Mouse (Mus musculus): ENCODE results near the gene Snapc2. TPM values are rescaled to one million over a fixed set of nuclear protein-coding genes. Genes with fewer than 3 reads are reported as not detected.

Snapc2 gene
- total and polyA plus RNA-seq, 3 experiments = 22.4 to 30.8 (median 30.0) TPM

DNA sequence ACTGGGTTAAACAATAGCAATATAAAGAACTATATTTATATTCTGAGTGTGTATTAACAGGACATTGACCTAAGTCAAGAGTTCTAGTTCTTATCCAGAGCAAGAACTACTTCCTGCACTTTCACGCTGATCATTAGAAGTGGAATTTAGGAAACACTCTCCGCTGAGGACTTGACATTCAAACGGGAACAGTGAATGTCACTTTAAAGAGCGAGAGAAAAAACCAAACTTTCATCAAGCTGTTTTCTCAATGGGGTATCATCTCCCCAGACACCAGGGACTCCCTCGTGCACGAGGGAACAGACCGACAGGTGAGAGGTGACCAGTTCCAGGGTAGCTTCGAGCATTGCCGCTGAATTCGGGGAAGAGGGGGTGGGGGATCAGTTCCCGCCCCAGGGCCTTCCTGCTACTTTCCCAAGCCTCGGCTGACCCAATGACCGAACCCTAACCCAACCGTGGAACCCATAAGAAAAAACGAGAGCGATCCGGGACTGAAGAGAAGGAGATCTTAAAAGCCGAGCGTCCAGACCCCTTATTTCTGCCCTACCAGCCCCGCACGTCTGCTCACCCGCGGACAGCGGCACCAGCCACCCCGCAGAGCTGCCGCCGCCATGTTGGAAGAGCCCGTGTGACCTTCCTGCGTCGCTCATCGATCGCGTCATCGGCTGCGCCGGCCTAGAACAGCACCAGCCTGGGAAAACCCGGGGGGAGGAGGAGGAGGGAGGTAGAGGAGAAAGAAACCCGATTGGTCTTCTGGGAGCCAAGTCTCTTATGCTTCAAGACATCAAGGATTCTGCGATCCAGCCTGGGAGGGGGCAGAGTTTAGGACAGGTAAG lies 22.6 kb downstream of the Snapc2 start, which contains the start of gene Timm44:
TSS of gene Timm44 (minus strand) at position 639 of the 836 bp plus-strand sequence.
- Histone ChIP-seq H3K27ac (ENCODE audit: insufficient read depth, low read depth) (peak within 1 kb of the TSS; percentile 21), H3K36me3 (replicated peaks in 1 of 2; ENCODE audit: control insufficient read depth in 1 of 2, insufficient read depth in 1 of 2, low read length in 1 of 2) (peaks cover 22 to 35% of the 10 kb centered on the region in 2 experiments), H3K4me1 (ENCODE audit: control insufficient read depth in 1 of 2, insufficient read depth in 2 of 2) (peaks cover 4 to 24% of the 10 kb centered on the region in 2 experiments; a peak in 3 of 4 replicates), H3K9ac (ENCODE audit: insufficient read depth, low read depth) (peak within 1 kb of the TSS; percentile 85), H3K79me2 (replicated peaks; ENCODE audit: control insufficient read depth, extremely low read depth, insufficient read depth, poor library complexity, severe bottlenecking) (peaks cover 25% of the 10 kb centered on the region), H3K4me2 (ENCODE audit: insufficient read depth, low read depth, poor library complexity, severe bottlenecking) (peak within 1 kb of the TSS; percentile 99), H3K4me3 (replicated peaks in 1 of 3; ENCODE audit: low read depth in 2 of 3, low read length in 2 of 3, poor library complexity in 1 of 3) (peak within 1 kb of the TSS; percentile 89 to 99 (median 93)), H3K27me3 (replicated peaks) (no peaks in the 10 kb centered on the region), H3K9me3 (replicated peaks; ENCODE audit: low read length) (no peaks in the 10 kb centered on the region)
- TF ChIP-seq SMC3 (IDR thresholded peaks at IDR 0.05; ENCODE audit: low read depth, low read length) (no peak), ETS1 (conservative IDR thresholded peaks at IDR 0.05; ENCODE audit: low read depth, low read length) (peak; percentile 36; the same call in 1 of the 2 replicates), ZKSCAN1 (IDR thresholded peaks at IDR 0.05; ENCODE audit: borderline replicate concordance, low read depth, low read length) (no peak), CTCF (conservative IDR thresholded peaks at IDR 0.05 in 1 of 2, IDR thresholded peaks at IDR 0.05 in 1 of 2; ENCODE audit: low read depth in 2 of 2, low read length in 2 of 2) (no peak), UBTF (IDR thresholded peaks at IDR 0.05; ENCODE audit: low read depth, low read length) (0 out of 2 replicates have a peak, but pooled peaks have one; percentile 54), JUN (IDR thresholded peaks at IDR 0.05; ENCODE audit: insufficient read depth, low read depth, low read length) (no peak), IRF4 (IDR thresholded peaks at IDR 0.05; ENCODE audit: low read depth, low read length) (peak; percentile 63), MYC (IDR thresholded peaks at IDR 0.05; ENCODE audit: low read depth, low read length) (no peak; the same call in 1 of the 2 replicates), ZMIZ1 (IDR thresholded peaks at IDR 0.05; ENCODE audit: low read depth, low read length) (peak; percentile 28; the same call in 1 of the 2 replicates), RAD21 (IDR thresholded peaks at IDR 0.05; ENCODE audit: low read depth, low read length) (no peak), TCF12 (IDR thresholded peaks at IDR 0.05; ENCODE audit: low read depth, low read length) (peak; percentile 94), USF2 (conservative IDR thresholded peaks at IDR 0.05; ENCODE audit: low read depth, low read length) (peak; percentile 67), USF1 (IDR thresholded peaks at IDR 0.05; ENCODE audit: low read depth, low read length) (peak; percentile 79), KAT2A (IDR thresholded peaks at IDR 0.05; ENCODE audit: insufficient replicate concordance, low read length) (peak; percentile 81; the same call in 1 of the 2 replicates), GABPA (IDR thresholded peaks at IDR 0.05; ENCODE audit: insufficient replicate concordance, low read depth, low read length) (peak; percentile 42; the same call in 1 of the 2 replicates), NELFE (IDR thresholded peaks at IDR 0.05; ENCODE audit: low read depth, low read length) (peak; percentile 79), SIN3A (IDR thresholded peaks at IDR 0.05; ENCODE audit: low read length) (peak; percentile 83), POLR2AphosphoS2 (IDR thresholded peaks at IDR 0.05; ENCODE audit: low read depth, low read length) (peak; percentile 69; the same call in 1 of the 2 replicates), POLR2A (IDR thresholded peaks at IDR 0.05; ENCODE audit: low read depth, low read length) (peak; percentile 94), ZNF384 (IDR thresholded peaks at IDR 0.05; ENCODE audit: low read depth, low read length) (no peak), ELF1 (IDR thresholded peaks at IDR 0.05; ENCODE audit: low read depth, low read length) (peak; percentile 80), EP300 (IDR thresholded peaks at IDR 0.05; ENCODE audit: low read length) (no peak), BHLHE40 (IDR thresholded peaks at IDR 0.05; ENCODE audit: low read depth, low read length) (no peak), NRF1 (IDR thresholded peaks at IDR 0.05; ENCODE audit: low read depth, low read length) (peak; percentile 69), TBP (conservative IDR thresholded peaks at IDR 0.05; ENCODE audit: low read depth, low read length) (peak; percentile 76), MAX (IDR thresholded peaks at IDR 0.05; ENCODE audit: low read length) (peak; percentile 81), PAX5 (IDR thresholded peaks at IDR 0.05; ENCODE audit: low read length) (no peak), CHD2 (IDR thresholded peaks at IDR 0.05; ENCODE audit: low read length) (peak; percentile 35; the same call in 1 of the 2 replicates), JUND (conservative IDR thresholded peaks at IDR 0.05; ENCODE audit: low read depth, low read length) (no peak), CHD1 (IDR thresholded peaks at IDR 0.05; ENCODE audit: low read depth, low read length) (no peak), RCOR1 (conservative IDR thresholded peaks at IDR 0.05; ENCODE audit: low read depth, low read length) (no peak), HCFC1 (IDR thresholded peaks at IDR 0.05; ENCODE audit: low read depth, low read length) (peak; percentile 93), MAZ (IDR thresholded peaks at IDR 0.05; ENCODE audit: low read depth, low read length) (peak; percentile 99), ZC3H11A (IDR thresholded peaks at IDR 0.05; ENCODE audit: low read depth, low read length) (no peak), MEF2A (IDR thresholded peaks at IDR 0.05; ENCODE audit: borderline replicate concordance, low read depth, low read length) (peak; percentile 64; the same call in 1 of the 2 replicates), MAFK (IDR thresholded peaks at IDR 0.05; ENCODE audit: insufficient replicate concordance, low read length) (no peak), MXI1 (IDR thresholded peaks at IDR 0.05; ENCODE audit: low read depth, low read length) (peak; percentile 79; the same call in 1 of the 2 replicates), E2F4 (IDR thresholded peaks at IDR 0.05; ENCODE audit: insufficient replicate concordance, low read depth, low read length) (no peak)
- in situ Hi-C loops (cut with MboI; ENCODE audit: low pct_ligation_motif_present, low pct_unique_long_range_greater_than_20kb, low sequenced_read_pairs) = no loop called here
- dilution Hi-C loops (cut with MboI; ENCODE audit: extremely low pct_ligation_motif_present, extremely low pct_unique_long_range_greater_than_20kb, low sequenced_read_pairs) = no loop called here
- DNase-seq (ENCODE audit: extremely low read depth) = peak; percentile 96

All from CH12.LX (cell line).